Mouse (Mus musculus): ENCODE results near the gene Smpd1. TPM values are rescaled to one million over a fixed set of nuclear protein-coding genes. Genes with fewer than 3 reads are reported as not detected.
A peak's percentile ranks its signal among the peaks of the same experiment; 100 is the strongest.

The Smpd1 gene
- total and polyA plus RNA-seq, 2 experiments from 2014 or later: 85.3 to 159 TPM

- DNase-seq (ENCODE audit: low spot score): peak; percentile 26
- no peak overlapping the region for H3K27ac ChIP-seq (ENCODE audit: low read depth)
- H3K9ac ChIP-seq (replicated peaks; ENCODE audit: low read depth, low read length): no peak overlapping the region
- WGBS: 6% methylated on average over 5 of the region's 5 CpGs
- no peaks in the 10 kb centered on the region for H3K27me3 ChIP-seq (ENCODE audit: control insufficient read depth, insufficient read depth, low read length)
- no peak overlapping the region for H3K4me3 ChIP-seq (ENCODE audit: low read depth, low read length)
- TF ChIP-seq CTCF (IDR thresholded peaks at IDR 0.05; ENCODE audit: low read depth): peak; percentile 88
- TF ChIP-seq EP300 (IDR thresholded peaks at IDR 0.05; ENCODE audit: low read depth): no peak
- no peaks in the 10 kb centered on the region for H3K4me1 ChIP-seq (ENCODE audit: control insufficient read depth, insufficient read depth)
- no peak overlapping the region for H3K4me2 ChIP-seq (ENCODE audit: low read depth, low read length)
- H3K36me3 ChIP-seq (replicated peaks; ENCODE audit: control insufficient read depth, insufficient read depth, low read length): no peaks in the 10 kb centered on the region
- no peak for ATAC-seq (ENCODE audit: insufficient read depth, low read depth)
- no peaks in the 10 kb centered on the region for H3K9me3 ChIP-seq (replicated peaks; ENCODE audit: control insufficient read depth, low read length)
Observed at GRCm38 (mm10) chr7:105515178-105515577, 39.0 kb upstream of the Smpd1 start.

DNA sequence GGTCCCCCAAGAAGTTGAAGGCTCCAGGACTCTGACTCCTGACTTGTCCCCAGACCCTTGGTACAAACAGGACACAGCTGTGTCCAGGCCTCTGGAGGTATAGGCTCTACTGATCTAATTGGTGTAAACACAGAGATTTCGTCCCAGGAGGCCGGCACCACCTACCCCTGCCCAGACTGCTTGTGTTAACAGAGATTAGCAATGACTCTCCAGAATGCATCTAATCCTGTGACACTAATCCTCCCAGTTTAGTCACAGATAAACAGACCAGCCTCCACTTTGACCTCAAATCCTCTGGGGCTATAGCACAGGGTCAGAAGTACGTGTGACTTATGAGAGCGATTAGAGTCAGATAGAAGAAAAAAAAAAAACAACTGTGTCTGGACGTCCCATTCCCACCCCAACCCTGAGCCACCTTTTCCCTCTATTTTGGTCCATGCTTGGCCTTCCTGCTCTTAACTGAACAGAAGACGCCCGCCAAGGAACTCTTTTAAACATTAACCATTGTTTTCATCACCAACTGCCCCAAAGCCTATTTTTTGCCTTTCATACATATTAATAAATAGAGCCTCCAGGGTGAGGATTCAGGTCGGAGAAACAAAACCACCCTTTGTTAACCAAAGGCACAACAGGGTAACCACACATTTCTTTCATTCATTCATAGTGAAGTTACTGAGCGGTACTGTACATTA is 37.3 kb upstream of the Smpd1 start:
- no peak overlapping the region for H3K4me2 ChIP-seq (ENCODE audit: low read depth, low read length)
- no peak for TF ChIP-seq CTCF (IDR thresholded peaks at IDR 0.05; ENCODE audit: low read depth)
- no peak for TF ChIP-seq EP300 (IDR thresholded peaks at IDR 0.05; ENCODE audit: low read depth)
- DNase-seq (ENCODE audit: low spot score): no peak
- no peaks in the 10 kb centered on the region for H3K36me3 ChIP-seq (replicated peaks; ENCODE audit: control insufficient read depth, insufficient read depth, low read length)
- no peaks in the 10 kb centered on the region for H3K9me3 ChIP-seq (replicated peaks; ENCODE audit: control insufficient read depth, low read length)
- no peaks in the 10 kb centered on the region for H3K4me1 ChIP-seq (ENCODE audit: control insufficient read depth, insufficient read depth)
- no peak for ATAC-seq (ENCODE audit: insufficient read depth, low read depth)
- H3K9ac ChIP-seq (replicated peaks; ENCODE audit: low read depth, low read length): no peak overlapping the region
- 42% methylated on average over 9 of the region's 9 CpGs for WGBS
- H3K27ac ChIP-seq (ENCODE audit: low read depth): no peak overlapping the region
- no peak overlapping the region for H3K4me3 ChIP-seq (ENCODE audit: low read depth, low read length)
- no peaks in the 10 kb centered on the region for H3K27me3 ChIP-seq (ENCODE audit: control insufficient read depth, insufficient read depth, low read length)

DNA sequence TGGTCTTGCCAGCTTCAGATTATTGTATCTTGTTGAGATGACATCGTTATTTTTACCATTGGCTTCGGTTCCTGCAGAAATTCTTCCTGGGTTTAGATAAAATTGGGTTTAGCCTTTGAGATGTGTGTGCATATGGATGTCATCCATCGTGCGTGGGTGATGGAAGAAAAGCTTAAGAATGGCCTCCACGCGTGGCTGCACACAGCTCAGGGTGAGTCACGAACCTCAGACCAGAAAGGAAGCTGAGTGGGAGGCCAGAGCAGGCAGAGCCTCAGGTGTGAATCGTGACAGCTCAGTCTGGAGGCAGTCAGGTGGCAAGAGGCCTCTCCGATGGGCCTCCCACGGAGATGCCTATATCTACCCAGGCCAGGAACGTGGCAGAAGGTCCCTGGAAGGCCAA is 34.8 kb upstream of the Smpd1 start:
- H3K9ac ChIP-seq (replicated peaks; ENCODE audit: low read depth, low read length): no peak overlapping the region
- H3K4me3 ChIP-seq (ENCODE audit: low read depth, low read length): no peak overlapping the region
- H3K27ac ChIP-seq (ENCODE audit: low read depth): no peak overlapping the region
- TF ChIP-seq CTCF (IDR thresholded peaks at IDR 0.05; ENCODE audit: low read depth) (no peak), EP300 (IDR thresholded peaks at IDR 0.05; ENCODE audit: low read depth) (no peak)
- H3K36me3 ChIP-seq (replicated peaks; ENCODE audit: control insufficient read depth, insufficient read depth, low read length): no peaks in the 10 kb centered on the region
- no peak for DNase-seq (ENCODE audit: low spot score)
- no peaks in the 10 kb centered on the region for H3K4me1 ChIP-seq (ENCODE audit: control insufficient read depth, insufficient read depth)
- H3K27me3 ChIP-seq (ENCODE audit: control insufficient read depth, insufficient read depth, low read length): no peaks in the 10 kb centered on the region
- no peak for ATAC-seq (ENCODE audit: insufficient read depth, low read depth)
- H3K9me3 ChIP-seq (replicated peaks; ENCODE audit: control insufficient read depth, low read length): no peaks in the 10 kb centered on the region
- H3K4me2 ChIP-seq (ENCODE audit: low read depth, low read length): no peak overlapping the region
- WGBS: 58% methylated on average over 11 of the region's 11 CpGs

GRCm38 (mm10) chr7:105519771-105520170 is 34.4 kb upstream of the Smpd1 start:
- H3K4me2 ChIP-seq (ENCODE audit: low read depth, low read length): no peak overlapping the region
- ATAC-seq (ENCODE audit: insufficient read depth, low read depth) (no peak), DNase-seq (ENCODE audit: low spot score) (no peak)
- WGBS: 75% methylated on average over 2 of the region's 2 CpGs
- no peaks in the 10 kb centered on the region for H3K9me3 ChIP-seq (replicated peaks; ENCODE audit: control insufficient read depth, low read length)
- no peaks in the 10 kb centered on the region for H3K36me3 ChIP-seq (replicated peaks; ENCODE audit: control insufficient read depth, insufficient read depth, low read length)
- TF ChIP-seq CTCF (IDR thresholded peaks at IDR 0.05; ENCODE audit: low read depth): no peak
- TF ChIP-seq EP300 (IDR thresholded peaks at IDR 0.05; ENCODE audit: low read depth): no peak
- H3K9ac ChIP-seq (replicated peaks; ENCODE audit: low read depth, low read length): no peak overlapping the region
- H3K4me1 ChIP-seq (ENCODE audit: control insufficient read depth, insufficient read depth): no peaks in the 10 kb centered on the region
- H3K4me3 ChIP-seq (ENCODE audit: low read depth, low read length): no peak overlapping the region
- no peaks in the 10 kb centered on the region for H3K27me3 ChIP-seq (ENCODE audit: control insufficient read depth, insufficient read depth, low read length)
- H3K27ac ChIP-seq (ENCODE audit: low read depth): no peak overlapping the region

GRCm38 (mm10) chr7:105520201-105520600 is 34.0 kb upstream of the Smpd1 start:
- TF ChIP-seq EP300 (IDR thresholded peaks at IDR 0.05; ENCODE audit: low read depth): no peak
- Histone ChIP-seq H3K36me3 (replicated peaks; ENCODE audit: control insufficient read depth, insufficient read depth, low read length) (no peaks in the 10 kb centered on the region), H3K9ac (replicated peaks; ENCODE audit: low read depth, low read length) (no peak overlapping the region), H3K4me3 (ENCODE audit: low read depth, low read length) (no peak overlapping the region), H3K9me3 (replicated peaks; ENCODE audit: control insufficient read depth, low read length) (no peaks in the 10 kb centered on the region), H3K4me2 (ENCODE audit: low read depth, low read length) (no peak overlapping the region), H3K4me1 (ENCODE audit: control insufficient read depth, insufficient read depth) (no peaks in the 10 kb centered on the region), H3K27ac (ENCODE audit: low read depth) (no peak overlapping the region), H3K27me3 (ENCODE audit: control insufficient read depth, insufficient read depth, low read length) (no peaks in the 10 kb centered on the region)
- DNase-seq (ENCODE audit: low spot score) (no peak), ATAC-seq (ENCODE audit: insufficient read depth, low read depth) (no peak)
- WGBS: 22% methylated on average over 6 of the region's 6 CpGs

DNA sequence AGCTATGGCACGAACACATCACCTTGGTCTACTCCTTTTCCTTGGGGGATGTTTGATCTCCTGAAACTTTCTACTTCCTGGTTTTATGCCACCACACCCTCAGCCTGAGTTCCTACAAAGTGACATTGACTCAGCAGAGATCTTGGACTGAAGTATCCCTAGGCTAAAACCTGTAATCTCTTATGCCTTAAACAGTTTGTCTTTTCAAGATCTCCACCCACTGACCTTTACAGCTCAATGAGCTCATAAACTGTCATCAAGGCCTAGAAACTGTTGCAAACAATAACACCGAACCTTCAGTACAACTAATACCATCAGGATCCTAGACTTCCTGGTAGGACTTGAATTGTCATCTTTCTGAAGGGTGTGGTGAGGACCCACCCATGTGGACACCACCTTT is 29.9 kb upstream of the Smpd1 start:
- ATAC-seq (ENCODE audit: insufficient read depth, low read depth) (no peak), DNase-seq (ENCODE audit: low spot score) (no peak)
- no peaks in the 10 kb centered on the region for H3K27me3 ChIP-seq (ENCODE audit: control insufficient read depth, insufficient read depth, low read length)
- H3K9ac ChIP-seq (replicated peaks; ENCODE audit: low read depth, low read length): no peak overlapping the region
- 85% methylated on average over 2 of the region's 2 CpGs for WGBS
- no peak overlapping the region for H3K4me2 ChIP-seq (ENCODE audit: low read depth, low read length)
- H3K4me3 ChIP-seq (ENCODE audit: low read depth, low read length): no peak overlapping the region
- H3K27ac ChIP-seq (ENCODE audit: low read depth): no peak overlapping the region
- no peaks in the 10 kb centered on the region for H3K36me3 ChIP-seq (replicated peaks; ENCODE audit: control insufficient read depth, insufficient read depth, low read length)
- no peaks in the 10 kb centered on the region for H3K9me3 ChIP-seq (replicated peaks; ENCODE audit: control insufficient read depth, low read length)
- no peak for TF ChIP-seq EP300 (IDR thresholded peaks at IDR 0.05; ENCODE audit: low read depth)
- no peak for TF ChIP-seq CTCF (IDR thresholded peaks at IDR 0.05; ENCODE audit: low read depth)
- no peaks in the 10 kb centered on the region for H3K4me1 ChIP-seq (ENCODE audit: control insufficient read depth, insufficient read depth)

Measured in heart, postnatal 0 days (tissue).